Mouse (Mus musculus) adrenal gland, adult 2 months (tissue): ENCODE measurements around the gene Adora3. TPM values are rescaled to one million over a fixed set of nuclear protein-coding genes. Genes with fewer than 3 reads are reported as not detected.
A peak's percentile ranks its signal among the peaks of the same experiment; 100 is the strongest.

Source experiments
- DNase-seq: peaks from one replicate; pipeline ENCODE4 v3.0.0; 2021
- polyA plus RNA-seq: library from polyadenylated mRNA; depleted of rRNA; stranded (reverse); fragments of >200 nt; gene quantifications from 2 replicates; pipeline ENCODE4 v1.2.3, GENCODE M21; 2012
- total RNA-seq, 2 experiments: library from RNA; stranded (reverse); gene quantifications; 2 replicates each; pipeline ENCODE4 v1.2.3; 2021

Gene Adora3
- total and polyA plus RNA-seq, 3 experiments: 0.12 to 0.35 (median 0.28) TPM

- DNase-seq: peak; percentile 87
Measured at GRCm38 (mm10) chr3:105876022-105876421, 5.4 kb downstream of the Adora3 start.

- no peak for DNase-seq
Measured at GRCm38 (mm10) chr3:105877252-105877803, 6.7 kb downstream of the Adora3 start.

- DNase-seq: no peak
Measured at GRCm38 (mm10) chr3:105877919-105878318, 7.3 kb downstream of the Adora3 start.

- no peak for DNase-seq
Measured at GRCm38 (mm10) chr3:105878751-105879150, 8.1 kb downstream of the Adora3 start.

- DNase-seq: no peak
Measured at GRCm38 (mm10) chr3:105880419-105880818, 9.8 kb downstream of the Adora3 start.

GRCm38 (mm10) chr3:105882105-105882504 lies 11.4 kb downstream of the Adora3 start:
- no peak for DNase-seq

GRCm38 (mm10) chr3:105883111-105883510 lies 12.5 kb downstream of the Adora3 start:
- no peak for DNase-seq

GRCm38 (mm10) chr3:105888961-105889360 lies 18.3 kb downstream of the Adora3 start:
- DNase-seq: no peak

GRCm38 (mm10) chr3:105890220-105890619 lies 19.6 kb downstream of the Adora3 start:
- DNase-seq: no peak

GRCm38 (mm10) chr3:105891141-105891540 lies 20.5 kb downstream of the Adora3 start:
- DNase-seq: no peak

GRCm38 (mm10) chr3:105891760-105892571 lies 21.3 kb downstream of the Adora3 start:
- peak; percentile 44 for DNase-seq

GRCm38 (mm10) chr3:105892572-105893495 lies 22.2 kb downstream of the Adora3 start:
- DNase-seq: no peak

- peak; percentile 75 for DNase-seq
Measured at GRCm38 (mm10) chr3:105893941-105894391, 23.3 kb downstream of the Adora3 start.

- DNase-seq: peak; percentile 98
Measured at GRCm38 (mm10) chr3:105894601-105895592, 24.2 kb downstream of the Adora3 start.

GRCm38 (mm10) chr3:105896811-105897210 lies 26.2 kb downstream of the Adora3 start:
- no peak for DNase-seq

GRCm38 (mm10) chr3:105898325-105898724 lies 27.7 kb downstream of the Adora3 start:
- DNase-seq: peak; percentile 51

GRCm38 (mm10) chr3:105898861-105899260 lies 28.2 kb downstream of the Adora3 start:
- no peak for DNase-seq

GRCm38 (mm10) chr3:105899394-105900147 lies 28.9 kb downstream of the Adora3 start:
- DNase-seq: peak; percentile 84

GRCm38 (mm10) chr3:105900266-105900665 lies 29.6 kb downstream of the Adora3 start:
- DNase-seq: no peak

GRCm38 (mm10) chr3:105900716-105901115 lies 30.1 kb downstream of the Adora3 start:
- DNase-seq: no peak
